26 mouse cellular contexts compared by ENCODE assay signal in the genomic region with DNA sequence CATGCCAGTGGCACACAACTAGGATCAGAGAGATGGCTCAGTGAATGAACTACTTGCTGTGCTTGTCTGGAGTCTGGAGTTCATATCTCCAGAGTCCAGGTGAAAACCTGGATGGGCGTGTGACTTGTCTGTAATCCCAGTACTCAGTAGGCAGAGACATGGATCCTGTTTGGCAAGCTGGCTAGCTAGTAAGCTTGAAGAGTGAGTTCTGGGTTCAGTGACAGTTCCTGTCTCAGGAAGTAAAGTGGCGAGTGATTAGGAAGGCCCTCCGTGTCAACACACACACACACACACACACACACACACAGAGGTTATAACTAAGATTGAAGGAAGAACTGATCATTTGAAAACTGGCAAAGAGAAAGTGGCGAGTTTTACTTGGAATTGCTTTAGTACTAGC.
"Had no signal": no experiment of that assay in that cellular context is flagged by ENCODE, and none has a peak within 500 bp of the region (broad histone marks: within the 10 kb centered on the region; RNA-seq: fewer than 3 reads in every experiment).

No protein-coding gene starts in this region.

- H3K4me3 ChIP-seq: gastrocnemius, adult 2 months; heart, adult 2 months; heart, embryonic 13.5 days; heart, embryonic 15.5 days; hindbrain, embryonic 10.5 days; hindbrain, embryonic 12.5 days; layer of hippocampus, adult 2 months; left cerebral cortex, adult 2 months; limb, embryonic 10.5 days; limb, embryonic 12.5 days had no signal

- ATAC-seq: hindbrain, embryonic 16.5 days; inflammation-experienced regulatory T-cells, adult 6 months; intestine, embryonic 16.5 days had no signal

- H3K9me3 ChIP-seq: heart, embryonic 13.5 days; heart, embryonic 15.5 days; hindbrain, embryonic 10.5 days; hindbrain, embryonic 12.5 days; limb, embryonic 10.5 days; limb, embryonic 12.5 days had no signal

- DNase-seq: gastrocnemius, adult 2 months; gastrocnemius, postnatal 10 days; gastrocnemius, postnatal 25 days; heart, adult 2 months; heart, postnatal 14 days; heart, postnatal 36 days; kidney, adult 18-20 months; kidney, adult 8-10 months; kidney, postnatal 10 days; kidney, postnatal 25 days; kidney, postnatal 4 days; liver had no signal

- H3K4me2 ChIP-seq: heart, embryonic 11.5 days; heart, embryonic 13.5 days; heart, embryonic 15.5 days; hindbrain, embryonic 12.5 days; hindbrain, embryonic 14.5 days; limb, embryonic 12.5 days; liver, embryonic 11.5 days had no signal

- H3K27me3 ChIP-seq: heart, embryonic 13.5 days; heart, embryonic 15.5 days; hindbrain, embryonic 12.5 days; limb, embryonic 12.5 days had no signal

- H3K9ac ChIP-seq: heart, embryonic 13.5 days; heart, embryonic 15.5 days; hindbrain, embryonic 12.5 days; hindbrain, embryonic 14.5 days; limb, embryonic 12.5 days had no signal

- H3K36me3 ChIP-seq: heart, embryonic 15.5 days; hindbrain, embryonic 10.5 days; hindbrain, embryonic 12.5 days; limb, embryonic 10.5 days; limb, embryonic 12.5 days had no signal

- H3K27ac ChIP-seq: gastrocnemius, adult 2 months; heart, adult 2 months; hindbrain, embryonic 10.5 days; hindbrain, embryonic 12.5 days; hindbrain, embryonic 14.5 days; layer of hippocampus, adult 2 months; left cerebral cortex, adult 2 months; limb, embryonic 10.5 days; limb, embryonic 12.5 days had no signal
